Mouse (Mus musculus) bone marrow macrophage, adult 2 months (primary cell): ENCODE data around the gene Myo6.

Source experiments
- CTCF ChIP-seq: IDR thresholded peaks from 2 replicates; pipeline ENCODE4 v1.5.1; 2012; ENCODE audit warnings: low read depth, mild to moderate bottlenecking, low read length, moderate library complexity
- POLR2A ChIP-seq: IDR thresholded peaks from 2 replicates; pipeline ENCODE4 v1.6.1; 2012; ENCODE audit warnings: mild to moderate bottlenecking, low read depth, low read length, borderline replicate concordance

- TF ChIP-seq POLR2A = no peak
- TF ChIP-seq CTCF = no peak
These were observed 176.9 kb downstream of the Myo6 start for GRCm38 (mm10) chr9:80341756-80342155.
